Mouse (Mus musculus): ENCODE data around the gene Rpf1.

Gene Rpf1

DNA sequence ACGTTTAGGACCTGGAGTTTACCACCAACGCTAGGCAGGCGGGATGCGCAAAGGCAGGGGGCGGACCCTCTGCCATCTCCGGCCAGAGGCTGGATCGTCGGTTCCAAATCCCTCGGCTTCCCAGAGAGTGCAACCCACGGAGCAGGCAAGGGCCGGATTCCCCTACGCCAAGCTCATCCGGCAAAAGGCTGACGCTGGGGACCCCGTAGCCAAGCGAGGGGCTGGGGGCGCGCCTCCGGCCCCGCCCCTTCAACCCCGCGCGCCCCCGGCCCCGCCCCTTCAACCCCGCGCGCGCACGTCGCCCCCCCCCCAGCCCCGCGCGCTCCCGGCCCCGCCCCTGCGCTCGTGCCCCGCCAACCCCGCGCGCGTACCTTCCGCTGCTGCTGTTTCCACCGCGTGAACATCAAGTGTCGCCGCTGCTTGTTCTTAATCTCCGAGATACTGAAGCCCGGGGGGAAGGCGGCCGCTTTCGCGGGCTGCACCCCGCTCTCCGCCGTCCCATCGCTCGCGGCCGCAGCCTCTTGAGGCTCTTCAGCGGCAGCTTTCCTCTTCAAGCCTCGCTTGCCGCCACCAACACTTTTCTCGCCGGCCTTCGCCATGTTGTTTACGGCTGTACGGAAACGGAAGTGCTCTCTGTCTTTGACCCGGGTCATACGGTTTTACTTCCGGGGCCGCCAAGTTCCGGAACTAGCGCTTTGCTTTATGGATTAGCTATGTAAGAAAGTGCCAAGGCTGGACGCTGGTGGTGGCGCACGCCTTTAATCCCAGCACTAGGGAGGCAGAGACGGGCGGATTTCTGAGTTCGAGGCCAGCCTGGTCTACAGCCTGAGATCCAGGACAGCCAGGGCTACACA, at the start of gene Rpf1:
Gene Rpf1, minus strand, starts transcription at position 632 of the 854 bp plus-strand sequence.
- peak; percentile 89 to 90 for DNase-seq

- DNase-seq = no peak
These were observed 49.7 kb upstream of the Rpf1 start for GRCm38 (mm10) chr3:146570939-146571338.

- no peak for DNase-seq
These were observed 49.0 kb upstream of the Rpf1 start, which contains the start of gene Uox for GRCm38 (mm10) chr3:146570148-146570782. Gene Uox, plus strand, starts transcription at chr3:146570426.

GRCm38 (mm10) chr3:146569594-146569993, 48.4 kb upstream of the Rpf1 start:
- DNase-seq = no peak

- no peak for DNase-seq
These were observed 46.8 kb upstream of the Rpf1 start for GRCm38 (mm10) chr3:146567884-146568530.

GRCm38 (mm10) chr3:146567366-146567765, 46.1 kb upstream of the Rpf1 start:
- no peak for DNase-seq

DNA sequence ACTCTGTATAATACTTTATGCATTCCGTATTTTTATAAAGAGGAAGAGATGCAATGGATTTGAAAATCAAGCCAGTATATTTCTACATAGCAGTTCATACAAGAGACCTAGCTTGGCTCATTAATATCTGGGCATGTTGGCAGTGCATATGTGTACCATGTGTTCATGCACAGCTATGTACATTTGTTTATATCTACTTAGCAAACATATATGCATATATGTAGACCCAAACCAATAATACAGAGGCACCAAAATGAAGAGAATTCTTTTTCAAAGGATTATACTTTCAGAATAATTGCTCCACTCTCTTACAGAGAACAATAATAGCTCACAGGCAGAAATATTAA, 43.8 kb upstream of the Rpf1 start:
- DNase-seq = no peak

GRCm38 (mm10) chr3:146564268-146565064, 43.2 kb upstream of the Rpf1 start:
- peak; percentile 77 to 85 for DNase-seq

- DNase-seq = no peak
These were observed 41.7 kb upstream of the Rpf1 start for GRCm38 (mm10) chr3:146562936-146563335.

DNA sequence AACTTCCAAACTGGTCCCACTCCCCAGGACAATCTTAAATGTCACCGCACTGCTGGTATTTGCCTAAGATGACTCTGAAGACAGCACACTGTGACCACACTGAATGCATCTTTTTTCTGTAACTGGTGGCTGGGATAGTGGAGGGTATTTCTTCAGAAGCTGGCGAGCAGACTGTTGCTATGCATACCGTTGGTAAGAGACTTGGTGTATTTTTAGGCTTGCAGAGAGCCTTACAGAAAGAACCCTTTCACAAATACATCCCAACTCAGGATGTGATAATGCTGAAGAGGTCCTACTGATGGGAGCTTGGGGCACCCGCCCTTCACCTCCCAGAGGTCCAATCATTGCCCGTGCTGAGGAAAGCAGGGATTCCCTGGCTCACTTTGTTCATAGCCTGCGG, 36.3 kb upstream of the Rpf1 start:
- no peak for DNase-seq

GRCm38 (mm10) chr3:146556567-146556966, 35.3 kb upstream of the Rpf1 start:
- DNase-seq = no peak

DNA sequence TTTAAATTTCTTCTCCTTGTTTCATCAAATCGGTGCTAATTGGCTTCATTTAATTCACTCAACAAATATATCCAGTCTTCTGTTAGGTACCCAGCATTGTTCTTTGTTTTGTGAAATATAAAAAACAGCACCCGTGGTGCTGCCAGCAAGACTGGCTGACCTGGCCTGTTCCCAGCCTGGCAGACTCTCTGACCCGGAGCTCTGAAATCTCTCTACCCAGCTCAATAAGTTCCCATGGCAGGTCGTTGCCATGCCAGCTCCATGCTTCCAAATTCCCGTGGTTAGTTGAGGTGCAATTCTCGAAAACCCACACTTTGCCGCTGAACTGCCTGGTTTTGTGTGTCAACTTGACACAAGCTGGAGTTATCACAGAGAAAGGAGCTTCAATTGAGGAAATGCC, 33.6 kb upstream of the Rpf1 start:
- no peak for DNase-seq

GRCm38 (mm10) chr3:146543632-146544031, 22.4 kb upstream of the Rpf1 start:
- DNase-seq = no peak

DNA sequence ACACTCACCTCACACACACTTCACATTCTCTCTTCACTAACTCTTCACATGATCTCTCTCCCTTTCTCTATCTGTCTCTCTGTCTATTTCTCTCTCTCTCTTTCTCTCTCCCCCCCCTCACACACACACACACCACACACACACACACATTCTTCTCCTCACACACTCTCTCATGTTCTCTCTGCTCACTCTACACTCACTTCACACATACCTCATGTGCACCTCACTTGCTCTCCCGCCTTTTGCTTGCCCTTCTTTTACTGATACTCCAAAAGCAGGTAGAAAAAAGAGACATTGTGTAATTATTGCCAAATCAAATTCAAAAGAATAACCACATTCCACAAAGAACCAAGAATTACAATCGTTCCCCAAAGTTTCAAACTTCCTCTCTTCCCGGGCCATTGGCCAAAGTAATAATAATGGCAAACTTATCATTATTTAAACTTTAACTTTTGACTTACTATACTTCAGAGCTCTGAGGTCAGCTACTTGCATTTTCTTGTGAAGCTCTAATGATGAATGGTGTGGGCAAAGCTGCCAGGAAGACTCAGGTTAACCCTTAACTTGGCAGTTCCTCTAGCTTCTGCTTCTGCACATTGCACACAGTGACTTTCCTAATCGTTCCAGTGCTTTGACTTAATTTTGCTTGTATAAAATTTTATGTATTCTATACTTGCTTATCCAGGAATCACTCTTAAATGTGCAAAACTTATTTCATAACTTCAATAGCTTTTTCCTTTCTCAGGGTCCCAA, 19.5 kb upstream of the Rpf1 start:
- DNase-seq = no peak

GRCm38 (mm10) chr3:146534986-146535385, 13.8 kb upstream of the Rpf1 start:
- DNase-seq = no peak

GRCm38 (mm10) chr3:146528335-146528734, 7.1 kb upstream of the Rpf1 start:
- DNase-seq = no peak

- DNase-seq = peak in 1 of 2 experiments; percentile 17
These were observed 407 bp upstream of the Rpf1 start for GRCm38 (mm10) chr3:146521652-146522020.

- no peak for DNase-seq
These were observed 917 bp downstream of the Rpf1 start for GRCm38 (mm10) chr3:146520226-146520797.

DNA sequence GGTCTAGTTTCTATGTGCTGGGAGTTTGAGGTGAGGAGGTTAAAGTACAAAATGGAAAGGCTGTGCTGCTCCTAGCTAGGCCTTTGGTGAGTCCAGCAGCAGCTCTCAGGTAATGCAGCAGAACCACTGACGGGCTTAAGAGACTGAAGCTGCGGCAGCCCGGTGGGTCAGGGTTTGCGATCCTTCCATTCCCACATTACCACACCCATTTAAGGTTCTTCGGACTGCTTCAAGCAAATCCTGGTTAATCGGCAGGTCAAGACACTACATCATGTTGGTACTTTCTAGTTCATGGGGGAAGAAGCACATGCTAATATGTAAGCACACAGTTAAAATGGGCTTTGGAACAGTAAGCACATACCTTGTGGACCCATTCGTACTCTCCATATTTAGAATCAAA, 14.5 kb downstream of the Rpf1 start:
- no peak for DNase-seq

- DNase-seq = no peak
These were observed 19.6 kb downstream of the Rpf1 start for GRCm38 (mm10) chr3:146501601-146502123.

DNA sequence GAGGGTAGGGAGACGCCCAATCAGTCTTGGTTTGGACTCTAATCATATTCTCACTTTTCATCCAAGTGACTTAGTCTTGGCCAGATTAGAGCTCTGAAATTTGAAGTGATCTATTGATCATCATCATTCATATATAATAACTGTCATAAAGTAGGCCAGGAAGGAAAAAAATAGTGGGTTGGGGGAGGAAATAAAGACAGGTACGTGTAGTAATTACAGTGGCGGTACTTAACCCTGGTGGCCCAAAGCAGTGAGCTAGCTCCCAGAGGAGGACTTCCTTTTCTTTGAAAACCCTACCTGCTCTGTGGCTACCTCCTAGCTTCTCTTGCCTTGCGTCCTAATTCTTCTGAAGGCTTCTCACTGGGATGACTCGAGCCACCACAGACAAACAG, 20.4 kb downstream of the Rpf1 start:
- DNase-seq = no peak

All from cerebellum, postnatal 36 days (tissue).